18 mouse cellular contexts compared by ENCODE assay signal in the genomic region with DNA sequence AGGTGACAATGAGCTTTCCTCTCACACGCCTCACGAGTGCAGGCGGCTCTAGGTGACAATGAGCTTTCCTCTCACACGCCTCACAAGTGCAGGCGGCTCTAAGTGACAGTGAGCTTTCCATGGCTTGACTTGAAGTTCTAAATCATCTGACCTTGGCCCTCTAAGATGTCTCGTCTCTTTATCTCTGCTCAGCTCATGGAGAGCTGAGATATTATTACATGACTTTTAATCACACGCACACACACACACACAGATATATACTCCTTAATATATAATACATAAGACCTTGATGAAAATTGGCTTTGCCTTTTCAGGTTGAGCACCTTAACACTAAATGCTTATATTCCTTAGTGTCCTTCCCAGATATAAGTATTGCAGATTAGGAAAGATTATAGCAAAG. TPM values are rescaled to one million over a fixed set of nuclear protein-coding genes. Genes with fewer than 3 reads are reported as not detected.
DNase-seq lines count a peak whose midpoint lies in the region; ATAC-seq and TF ChIP-seq lines count a peak whose summit lies in the region.
"Had no signal": no experiment of that assay in that cellular context is flagged by ENCODE, and none has a peak within 500 bp of the region (broad histone marks: within the 10 kb centered on the region; RNA-seq: fewer than 3 reads in every experiment).

No protein-coding gene starts in this region.

- no peaks in the 10 kb centered on the region for H3K36me3 ChIP-seq in liver, embryonic 11.5 days (ENCODE audit: control insufficient read depth, insufficient read depth, low read length)
- peaks cover 80% of the 10 kb centered on the region for H3K36me3 ChIP-seq in erythroblast, embryonic 14.5 days (ENCODE audit: control insufficient read depth)
- no peaks in the 10 kb centered on the region; the same call in 1 of the 2 replicates for H3K36me3 ChIP-seq in liver, embryonic 16.5 days (ENCODE audit: control insufficient read depth, insufficient read depth)
- no peaks in the 10 kb centered on the region for H3K36me3 ChIP-seq in hindbrain, embryonic 11.5 days (ENCODE audit: control insufficient read depth, insufficient read depth, low read length)
- H3K36me3 ChIP-seq: limb, embryonic 13.5 days; stomach, embryonic 15.5 days had no signal

- intact Hi-C loops in gastrocnemius, adult 2 months (cut with DNase I), result no loop called here

- no peak for TF ChIP-seq CTCF in gastrocnemius, adult 2 months (IDR thresholded peaks at IDR 0.05)

- no peaks in the 10 kb centered on the region for H3K9me3 ChIP-seq in liver, embryonic 11.5 days (ENCODE audit: control insufficient read depth, low read length)
- H3K9me3 ChIP-seq in erythroblast, embryonic 14.5 days (ENCODE audit: control insufficient read depth, low read length), result no peaks in the 10 kb centered on the region
- H3K9me3 ChIP-seq in liver, embryonic 16.5 days (replicated peaks; ENCODE audit: control insufficient read depth, low read length), result no peaks in the 10 kb centered on the region
- H3K9me3 ChIP-seq in hindbrain, embryonic 11.5 days (ENCODE audit: control insufficient read depth, low read length), result no peaks in the 10 kb centered on the region
- H3K9me3 ChIP-seq: forebrain, embryonic 13.5 days; limb, embryonic 13.5 days; midbrain, embryonic 10.5 days; stomach, embryonic 15.5 days had no signal

- peak; percentile 56 for ATAC-seq in liver, embryonic 11.5 days (replicated peaks; ENCODE audit: low FRiP score)
- peak; percentile 78 for ATAC-seq in liver, embryonic 16.5 days (ENCODE audit: low read depth)
- ATAC-seq in hindbrain, embryonic 11.5 days (ENCODE audit: low FRiP score), result no peak
- ATAC-seq: forebrain, embryonic 13.5 days had no signal

- 66% methylated on average over 7 of the region's 7 CpGs for WGBS in liver, embryonic 11.5 days
- WGBS in liver, embryonic 16.5 days (ENCODE audit: insufficient replicate concordance), result 47% methylated on average over 7 of the region's 7 CpGs
- WGBS in hindbrain, embryonic 11.5 days, result 89% methylated on average over 7 of the region's 7 CpGs

- no peaks in the 10 kb centered on the region for H3K27me3 ChIP-seq in liver, embryonic 11.5 days (replicated peaks; ENCODE audit: control insufficient read depth, insufficient read depth, low read length)
- H3K27me3 ChIP-seq in erythroblast, embryonic 14.5 days (ENCODE audit: control insufficient read depth), result no peaks in the 10 kb centered on the region
- H3K27me3 ChIP-seq in liver, embryonic 16.5 days (ENCODE audit: control insufficient read depth, insufficient read depth, low read depth, low read length), result no peaks in the 10 kb centered on the region
- H3K27me3 ChIP-seq in hindbrain, embryonic 11.5 days (ENCODE audit: control insufficient read depth, insufficient read depth, low read length), result no peaks in the 10 kb centered on the region
- H3K27me3 ChIP-seq: CH12.LX; forebrain, embryonic 13.5 days; limb, embryonic 13.5 days; stomach, embryonic 15.5 days had no signal

- no peak overlapping the region for H3K9ac ChIP-seq in liver, embryonic 11.5 days (ENCODE audit: low read depth, low read length)
- 0 out of 2 replicates have a peak overlapping the region, but pooled peaks have one; percentile 2 for H3K9ac ChIP-seq in liver, embryonic 16.5 days (ENCODE audit: low read depth, low read length)
- no peak overlapping the region for H3K9ac ChIP-seq in hindbrain, embryonic 11.5 days (ENCODE audit: low read depth, low read length)
- H3K9ac ChIP-seq: forebrain, embryonic 13.5 days; limb, embryonic 13.5 days; stomach, embryonic 15.5 days had no signal

- peak overlapping the region; percentile 13; the same call in 1 of the 2 replicates for H3K4me2 ChIP-seq in liver, embryonic 11.5 days
- H3K4me2 ChIP-seq in liver, embryonic 16.5 days (ENCODE audit: low read depth, low read length), result peak overlapping the region; percentile 41
- H3K4me2 ChIP-seq in hindbrain, embryonic 11.5 days (replicated peaks; ENCODE audit: low read depth, low read length), result no peak overlapping the region
- H3K4me2 ChIP-seq: forebrain, embryonic 13.5 days; limb, embryonic 13.5 days; stomach, embryonic 15.5 days had no signal

- no peak overlapping the region for H3K4me3 ChIP-seq in gastrocnemius, adult 2 months
- no peak overlapping the region for H3K4me3 ChIP-seq in liver, embryonic 11.5 days (ENCODE audit: low read depth, low read length)
- H3K4me3 ChIP-seq in erythroblast, embryonic 14.5 days (replicated peaks), result peak overlapping the region; percentile 25
- H3K4me3 ChIP-seq in liver, embryonic 16.5 days (ENCODE audit: low read depth, low read length), result no peak overlapping the region
- no peak overlapping the region for H3K4me3 ChIP-seq in hindbrain, embryonic 11.5 days (ENCODE audit: low read depth, low read length)
- H3K4me3 ChIP-seq: forebrain, embryonic 13.5 days; limb, embryonic 13.5 days; midbrain, embryonic 10.5 days; stomach, embryonic 15.5 days had no signal

- DNase-seq in gastrocnemius, adult 2 months, result no peak
- no peak for DNase-seq in gastrocnemius, postnatal 10 days
- no peak for DNase-seq in liver, embryonic 11.5 days (ENCODE audit: low spot score)
- DNase-seq in liver, result no peak
- no peak for DNase-seq in hindbrain, embryonic 11.5 days (ENCODE audit: low spot score)
- no peak for DNase-seq in kidney, postnatal 14 days
- DNase-seq: adrenal gland, postnatal 10 days; cerebellum, adult 8-10 months; kidney, postnatal 25 days; layer of hippocampus, adult 9-11 months; right cerebral cortex, postnatal 14 days had no signal

- H3K4me1 ChIP-seq in liver, embryonic 11.5 days (replicated peaks; ENCODE audit: control insufficient read depth, insufficient read depth, low read length), result peaks cover 42% of the 10 kb centered on the region
- peaks cover 76% of the 10 kb centered on the region for H3K4me1 ChIP-seq in erythroblast, embryonic 14.5 days (ENCODE audit: control insufficient read depth)
- H3K4me1 ChIP-seq in liver, embryonic 16.5 days (ENCODE audit: control insufficient read depth, low read depth, low read length), result peaks cover 43% of the 10 kb centered on the region
- H3K4me1 ChIP-seq in hindbrain, embryonic 11.5 days (replicated peaks; ENCODE audit: control insufficient read depth, insufficient read depth, low read length), result no peaks in the 10 kb centered on the region
- H3K4me1 ChIP-seq: forebrain, embryonic 13.5 days; stomach, embryonic 15.5 days had no signal

- 0 out of 2 replicates have a peak overlapping the region, but pooled peaks have one; percentile 5 for H3K27ac ChIP-seq in gastrocnemius, adult 2 months
- H3K27ac ChIP-seq in liver, embryonic 11.5 days (ENCODE audit: low read depth, low read length), result peak overlapping the region; percentile 8; the same call in 1 of the 2 replicates
- H3K27ac ChIP-seq in liver, embryonic 16.5 days (ENCODE audit: low read length), result peak overlapping the region; percentile 71
- no peak overlapping the region for H3K27ac ChIP-seq in hindbrain, embryonic 11.5 days (ENCODE audit: low read depth, low read length)
- H3K27ac ChIP-seq: forebrain, embryonic 13.5 days; limb, embryonic 13.5 days; midbrain, embryonic 10.5 days; stomach, embryonic 15.5 days had no signal

RNA-seq across cellular contexts. Expression of gene Prcp, which starts 12.5 kb away (rescaled TPM):
- total RNA-seq in gastrocnemius, adult 2 months (2021), result 1 to 10 TPM; 2.9 to 3.5 TPM
- total RNA-seq in gastrocnemius, postnatal 10 days (2021), result 10 to 100 TPM; 22.4 to 30.9 TPM
- polyA plus RNA-seq in liver, embryonic 11.5 days (2014; fragmentation: Nextera tagmentation; extraction: Ambion mirVana), result 30.1 and 33.6 TPM in 2 replicates
- 1.4 and 2.6 TPM in 2 replicates for polyA plus RNA-seq in erythroblast, embryonic 14.5 days (2012)
- polyA plus RNA-seq in liver, embryonic 16.5 days (2015; fragmentation: Nextera tagmentation; extraction: Ambion mirVana), result 12.2 and 15.0 TPM in 2 replicates
- 19.8 and 26.3 TPM in 2 replicates for polyA plus RNA-seq in hindbrain, embryonic 11.5 days (2014; fragmentation: Nextera tagmentation; extraction: Ambion mirVana)

RNA-seq across cellular contexts. Expression of gene Ddias, which starts 12.8 kb away (rescaled TPM):
- under 1 TPM in 1 of 2 experiments, not detected in 1; 0.06 TPM for total RNA-seq in gastrocnemius, adult 2 months (2021)
- total RNA-seq in gastrocnemius, postnatal 10 days (2021), result 1 to 10 TPM in 1 of 2 experiments, under 1 TPM in 1; 0.82 to 1.4 TPM
- polyA plus RNA-seq in liver, embryonic 11.5 days (2014; fragmentation: Nextera tagmentation; extraction: Ambion mirVana), result 21.2 and 21.9 TPM in 2 replicates
- polyA plus RNA-seq in erythroblast, embryonic 14.5 days (2012), result 0.14 and 0.55 TPM in 2 replicates
- polyA plus RNA-seq in liver, embryonic 16.5 days (2015; fragmentation: Nextera tagmentation; extraction: Ambion mirVana), result 10.0 and 10.2 TPM in 2 replicates
- polyA plus RNA-seq in hindbrain, embryonic 11.5 days (2014; fragmentation: Nextera tagmentation; extraction: Ambion mirVana), result 18.2 and 23.3 TPM in 2 replicates
